In genomic region chr1:81316995-81317413, GRCm38 (mm10) we compare ENCODE assay signal across 9 mouse cellular contexts.
DNase-seq lines count a peak whose midpoint lies in the region; ATAC-seq and TF ChIP-seq lines count a peak whose summit lies in the region.
"Had no signal": no experiment of that assay in that cellular context is flagged by ENCODE, and none has a peak within 500 bp of the region (broad histone marks: within the 10 kb centered on the region; RNA-seq: fewer than 3 reads in every experiment).

No protein-coding gene starts in this region.

- no peak overlapping the region for H3K27ac ChIP-seq in liver, embryonic 11.5 days (ENCODE audit: low read depth, low read length)
- no peak overlapping the region for H3K27ac ChIP-seq in liver, postnatal 0 days (ENCODE audit: low read depth)
- H3K27ac ChIP-seq in forebrain, embryonic 15.5 days (replicated peaks) = 0 out of 2 replicates have a peak overlapping the region, but pooled peaks have one; percentile 6
- no peak overlapping the region for H3K27ac ChIP-seq in limb, embryonic 10.5 days

- no peak overlapping the region for H3K4me3 ChIP-seq in liver, embryonic 11.5 days (ENCODE audit: low read depth, low read length)
- no peak overlapping the region for H3K4me3 ChIP-seq in liver, postnatal 0 days (ENCODE audit: low read depth, low read length)
- no peak overlapping the region for H3K4me3 ChIP-seq in forebrain, embryonic 15.5 days
- H3K4me3 ChIP-seq in limb, embryonic 10.5 days = no peak overlapping the region

- TF ChIP-seq CTCF in liver, postnatal 0 days (IDR thresholded peaks at IDR 0.05; ENCODE audit: low read depth) = no peak

- ATAC-seq in liver, embryonic 11.5 days (replicated peaks; ENCODE audit: low FRiP score) = no peak
- ATAC-seq in liver, postnatal 0 days = no peak
- peak; percentile 70 for ATAC-seq in forebrain, embryonic 15.5 days (replicated peaks)
- no peak for ATAC-seq in inflammation-experienced regulatory T-cells, adult 6 months
- ATAC-seq: activated CD4-positive, CD25-positive, alpha-beta regulatory T cell, adult 4 months had no signal

- 67% methylated on average over 5 of the region's 5 CpGs for WGBS in liver, embryonic 11.5 days
- 61% methylated on average over 5 of the region's 5 CpGs for WGBS in liver, postnatal 0 days (ENCODE audit: insufficient replicate concordance)
- WGBS in forebrain, embryonic 15.5 days = 21% methylated on average over 5 of the region's 5 CpGs
- 43% methylated on average over 5 of the region's 5 CpGs for WGBS in limb, embryonic 10.5 days

- peak; percentile 30 for DNase-seq in liver, embryonic 11.5 days (ENCODE audit: low spot score)
- no peak for DNase-seq in liver, postnatal 0 days
- DNase-seq in limb, embryonic 10.5 days (ENCODE audit: low spot score) = peak; percentile 31
- peak; percentile 46 to 48 for DNase-seq in right cerebral cortex, adult 2 months (ENCODE audit: low spot score in 2 of 2)
- DNase-seq in lung, adult 18-20 months = no peak
- DNase-seq in lung, postnatal 25 days (ENCODE audit: low spot score) = no peak

- no peaks in the 10 kb centered on the region for H3K4me1 ChIP-seq in liver, embryonic 11.5 days (replicated peaks; ENCODE audit: control insufficient read depth, insufficient read depth, low read length)
- no peaks in the 10 kb centered on the region for H3K4me1 ChIP-seq in liver, postnatal 0 days (ENCODE audit: insufficient read depth)
- peaks cover 5% of the 10 kb centered on the region; the same call in 1 of the 2 replicates for H3K4me1 ChIP-seq in forebrain, embryonic 15.5 days
- peaks cover 4% of the 10 kb centered on the region; the same call in 1 of the 2 replicates for H3K4me1 ChIP-seq in limb, embryonic 10.5 days

- H3K9me3 ChIP-seq in liver, embryonic 11.5 days (ENCODE audit: control insufficient read depth, low read length) = no peaks in the 10 kb centered on the region
- no peaks in the 10 kb centered on the region for H3K9me3 ChIP-seq in liver, postnatal 0 days (ENCODE audit: low read length)
- H3K9me3 ChIP-seq in forebrain, embryonic 15.5 days = no peaks in the 10 kb centered on the region
- H3K9me3 ChIP-seq in limb, embryonic 10.5 days (replicated peaks) = no peaks in the 10 kb centered on the region

- no peak for TF ChIP-seq EP300 in liver, postnatal 0 days (IDR thresholded peaks at IDR 0.05; ENCODE audit: low read depth)

- no peak overlapping the region for H3K4me2 ChIP-seq in liver, embryonic 11.5 days
- H3K4me2 ChIP-seq in liver, postnatal 0 days (ENCODE audit: low read depth, low read length) = no peak overlapping the region
- no peak overlapping the region for H3K4me2 ChIP-seq in forebrain, embryonic 15.5 days (replicated peaks)

- H3K9ac ChIP-seq in liver, embryonic 11.5 days (ENCODE audit: low read depth, low read length) = no peak overlapping the region
- no peak overlapping the region for H3K9ac ChIP-seq in liver, postnatal 0 days (replicated peaks)
- no peak overlapping the region for H3K9ac ChIP-seq in forebrain, embryonic 15.5 days (replicated peaks)

- no peaks in the 10 kb centered on the region for H3K36me3 ChIP-seq in liver, embryonic 11.5 days (ENCODE audit: control insufficient read depth, insufficient read depth, low read length)
- no peaks in the 10 kb centered on the region for H3K36me3 ChIP-seq in liver, postnatal 0 days (replicated peaks; ENCODE audit: insufficient read depth, low read length)
- no peaks in the 10 kb centered on the region for H3K36me3 ChIP-seq in forebrain, embryonic 15.5 days
- no peaks in the 10 kb centered on the region for H3K36me3 ChIP-seq in limb, embryonic 10.5 days

- no peaks in the 10 kb centered on the region for H3K27me3 ChIP-seq in liver, embryonic 11.5 days (replicated peaks; ENCODE audit: control insufficient read depth, insufficient read depth, low read length)
- no peaks in the 10 kb centered on the region for H3K27me3 ChIP-seq in liver, postnatal 0 days (ENCODE audit: insufficient read depth, low read length)
- H3K27me3 ChIP-seq in forebrain, embryonic 15.5 days = no peaks in the 10 kb centered on the region
- no peaks in the 10 kb centered on the region for H3K27me3 ChIP-seq in limb, embryonic 10.5 days (ENCODE audit: low read depth, poor library complexity, severe bottlenecking)

Comparison
In these comparisons a context has a peak if more than half of its experiments do, and no peak if none do; other contexts are left out.
1. DNase-seq: peak in liver, embryonic 11.5 days (single experiment), limb, embryonic 10.5 days (single experiment) and right cerebral cortex, adult 2 months (2 of 2); none in liver, postnatal 0 days (single experiment), lung, adult 18-20 months (0 of 2) and lung, postnatal 25 days (single experiment).